Mouse (Mus musculus) limb, embryonic 13.5 days (tissue): Measurements from ENCODE around the gene Zbtb16. TPM values are rescaled to one million over a fixed set of nuclear protein-coding genes. Genes with fewer than 3 reads are reported as not detected.

Experiments
- ATAC-seq: fragments of 200-750 bp; cut with Nextera tagmentation; 2 replicates; pipeline ENCODE4 v1.8.0; 2017; ENCODE audit warnings: low read depth, moderate number of reproducible peaks, moderate TSS enrichment; ENCODE audit not compliant: low FRiP score
- H3K27ac ChIP-seq: fragments of 300-500 bp; sonication (generic); 2 replicates; pipeline ENCODE4 v1.5.1; 2015; ENCODE audit warnings: inconsistent platforms, mild to moderate bottlenecking, moderate library complexity
- H3K27me3 ChIP-seq: fragments of 300-500 bp; sonication (generic); 2 replicates; pipeline ENCODE4 v1.6.1; 2015; ENCODE audit warnings: mild to moderate bottlenecking, inconsistent platforms
- H3K36me3 ChIP-seq: fragments of 300-500 bp; sonication (generic); 2 replicates; pipeline ENCODE4 v1.6.1; 2015; ENCODE audit warnings: inconsistent platforms, mild to moderate bottlenecking, moderate library complexity
- H3K4me1 ChIP-seq: fragments of 300-500 bp; sonication (generic); 2 replicates; pipeline ENCODE4 v1.6.1; 2015; ENCODE audit warnings: inconsistent platforms
- H3K4me2 ChIP-seq: fragments of 300-500 bp; sonication (generic); replicated peaks from 2 replicates; pipeline ENCODE4 v1.6.1; 2015; ENCODE audit warnings: inconsistent platforms, mild to moderate bottlenecking, moderate library complexity
- H3K4me3 ChIP-seq: fragments of 300-500 bp; sonication (generic); 2 replicates; pipeline ENCODE4 v1.5.1; 2015; ENCODE audit warnings: moderate library complexity, mild to moderate bottlenecking, inconsistent platforms
- H3K9ac ChIP-seq: fragments of 300-500 bp; sonication (generic); 2 replicates; pipeline ENCODE4 v1.6.1; 2015; ENCODE audit warnings: mild to moderate bottlenecking, inconsistent platforms
- H3K9me3 ChIP-seq: fragments of 300-500 bp; sonication (generic); 2 replicates; pipeline ENCODE4 v1.6.1; 2016; ENCODE audit warnings: inconsistent platforms
- WGBS: fragments of 180-500 bp; shearing (Covaris S2); methylation state at CpG from one replicate; pipeline ENCODE4 v1.1.7; 2015; 5-methylcytosine and 5-hydroxymethylcytosine counted together
- polyA plus RNA-seq: library from polyadenylated mRNA; unstranded; fragments of >200 nt; fragmentation: Nextera tagmentation; extraction: Ambion mirVana; gene quantifications from 2 replicates; pipeline ENCODE4 v1.2.1, GENCODE M21; 2015

Zbtb16 gene
- polyA plus RNA-seq, 1 experiment from 2014 or later, result 1.1 TPM

DNA sequence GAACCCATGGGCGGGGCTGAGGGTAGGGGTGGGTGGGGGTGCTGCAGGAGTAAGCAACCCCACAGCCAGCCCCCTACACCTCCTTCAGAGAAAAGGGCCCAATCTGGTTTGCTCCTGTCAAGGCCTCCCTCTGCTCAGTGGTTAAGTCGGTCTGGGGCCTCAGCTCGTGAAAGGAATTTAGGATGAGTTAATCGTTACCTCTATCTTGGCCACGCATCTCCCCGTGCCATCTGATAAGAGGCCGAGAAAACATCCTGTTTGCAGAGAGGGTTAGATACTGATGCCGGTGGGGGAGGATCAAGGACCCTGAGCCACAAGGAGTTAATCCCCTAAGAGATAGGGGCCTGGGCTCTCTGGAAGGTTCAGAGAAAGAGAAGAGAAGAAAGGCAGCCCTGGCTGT lies 40.9 kb downstream of the Zbtb16 start:
- Histone ChIP-seq H3K27me3 (peaks cover 87% of the 10 kb centered on the region), H3K4me2 (no peak overlapping the region), H3K9ac (no peak overlapping the region), H3K9me3 (no peaks in the 10 kb centered on the region), H3K4me1 (peaks cover 21% of the 10 kb centered on the region), H3K36me3 (no peaks in the 10 kb centered on the region), H3K4me3 (no peak overlapping the region), H3K27ac (no peak overlapping the region)
- no peak for ATAC-seq
- WGBS, result 13% methylated on average over 8 of the region's 8 CpGs

DNA sequence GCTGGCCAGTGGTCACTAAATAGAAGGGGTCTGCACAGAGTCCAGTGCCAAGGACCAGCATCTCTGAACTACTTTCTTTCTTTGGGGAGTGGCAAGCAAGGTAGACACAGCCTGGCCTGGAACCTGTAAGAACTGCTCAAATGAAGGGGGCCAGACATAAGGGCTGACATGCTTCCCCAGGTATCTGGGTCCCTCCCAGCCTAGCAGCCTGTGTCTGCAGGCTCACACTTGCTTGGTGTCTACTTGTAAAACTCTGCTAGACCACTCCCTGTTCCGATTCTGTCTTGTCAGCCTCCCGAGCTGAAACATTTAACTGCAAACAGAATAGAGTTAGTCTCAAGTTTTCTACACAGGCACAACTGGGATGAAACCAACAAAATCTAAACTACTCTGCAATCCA lies 41.6 kb downstream of the Zbtb16 start:
- ATAC-seq, result no peak
- Histone ChIP-seq H3K4me2 (no peak overlapping the region), H3K9me3 (no peaks in the 10 kb centered on the region), H3K9ac (no peak overlapping the region), H3K27me3 (peaks cover 92% of the 10 kb centered on the region), H3K36me3 (no peaks in the 10 kb centered on the region), H3K4me3 (no peak overlapping the region), H3K4me1 (peaks cover 21% of the 10 kb centered on the region), H3K27ac (no peak overlapping the region)
- 50% methylated on average over 2 of the region's 2 CpGs for WGBS

DNA sequence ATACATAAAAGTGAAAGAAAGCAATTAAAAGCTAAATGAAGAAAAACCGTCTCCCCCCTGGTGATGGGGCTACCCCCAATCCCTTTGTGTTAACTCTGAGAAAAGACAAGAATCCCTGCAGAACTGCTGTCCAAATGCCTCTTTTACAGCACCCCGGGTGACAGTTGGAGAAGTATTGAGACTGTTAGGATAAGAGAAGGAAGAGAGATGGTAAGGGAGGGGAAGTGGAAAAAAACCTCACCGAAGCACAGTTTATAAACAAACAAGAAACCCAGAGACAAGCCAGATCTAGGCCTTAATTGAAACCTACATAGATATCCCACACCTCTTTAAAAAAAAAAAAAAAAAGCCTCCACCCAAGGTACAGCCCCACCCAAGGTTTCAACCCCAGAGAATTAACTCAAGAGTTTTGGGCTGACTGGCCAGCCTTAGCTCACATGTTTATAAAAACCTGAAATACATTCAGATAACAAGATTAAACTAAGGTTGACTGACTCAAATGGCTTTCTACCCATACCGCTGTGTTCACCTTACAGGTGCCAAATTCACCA lies 42.3 kb downstream of the Zbtb16 start:
- no peak for ATAC-seq
- WGBS, result 51% methylated on average over 4 of the region's 4 CpGs
- H3K4me3 ChIP-seq, result no peak overlapping the region

DNA sequence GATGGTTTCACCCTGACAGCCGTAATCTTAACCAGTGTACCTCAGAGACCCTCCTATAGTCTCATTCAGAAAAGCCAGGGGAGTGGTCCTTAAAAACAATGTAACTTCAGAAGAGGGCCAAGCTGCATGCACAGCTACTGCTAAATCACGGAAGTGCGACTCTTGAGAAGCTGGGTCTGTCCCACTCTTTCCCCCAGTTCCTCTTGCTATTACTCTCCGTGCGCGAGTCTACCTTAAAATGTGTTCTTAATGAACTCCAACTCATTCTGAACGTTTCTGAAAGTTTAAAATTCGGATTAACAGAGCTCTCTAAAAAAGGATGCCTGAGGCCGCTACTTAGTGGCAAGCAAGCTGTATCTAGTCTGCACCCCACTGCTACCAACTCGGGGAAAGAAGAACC lies 45.4 kb downstream of the Zbtb16 start:
- Histone ChIP-seq H3K9ac (no peak overlapping the region), H3K4me3 (no peak overlapping the region), H3K36me3 (no peaks in the 10 kb centered on the region), H3K4me1 (peaks cover 23% of the 10 kb centered on the region), H3K27me3 (peaks cover 78% of the 10 kb centered on the region), H3K9me3 (no peaks in the 10 kb centered on the region), H3K27ac (no peak overlapping the region), H3K4me2 (no peak overlapping the region)
- 59% methylated on average over 10 of the region's 10 CpGs for WGBS
- no peak for ATAC-seq

More for the DNA sequence above, 42.3 kb downstream of the Zbtb16 start:
- peaks cover 24% of the 10 kb centered on the region for H3K4me1 ChIP-seq
- no peak overlapping the region for H3K4me2 ChIP-seq
- H3K9ac ChIP-seq, result no peak overlapping the region
- no peak overlapping the region for H3K27ac ChIP-seq
- no peaks in the 10 kb centered on the region for H3K36me3 ChIP-seq
- no peaks in the 10 kb centered on the region for H3K9me3 ChIP-seq
- peaks cover 92% of the 10 kb centered on the region for H3K27me3 ChIP-seq

DNA sequence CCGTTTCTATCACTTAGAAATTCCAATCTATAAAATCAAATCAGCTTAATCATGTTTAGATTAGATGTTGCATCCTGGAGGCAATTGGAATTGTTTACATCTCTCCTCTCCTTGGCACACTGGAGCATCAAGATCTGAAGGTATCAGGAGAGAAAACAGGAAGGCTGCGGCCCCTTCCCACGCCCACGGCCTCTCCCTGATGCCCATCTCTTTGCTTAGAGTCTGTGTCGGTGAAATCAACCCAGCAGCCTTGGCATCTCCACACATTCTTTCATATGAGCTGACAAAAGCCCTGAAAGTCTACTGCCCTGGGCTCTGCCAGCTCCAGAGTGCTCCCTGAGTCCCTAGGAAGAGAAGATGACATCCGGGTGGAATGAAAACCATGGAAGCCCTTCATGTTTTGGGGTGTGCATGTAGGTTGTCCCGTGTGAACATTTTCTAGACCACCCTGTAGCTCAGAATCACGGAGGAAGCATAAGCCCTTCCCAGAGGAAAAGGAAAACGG lies 48.1 kb downstream of the Zbtb16 start:
- WGBS, result 66% methylated on average over 9 of the region's 9 CpGs
- ATAC-seq, result no peak
- Histone ChIP-seq H3K27ac (no peak overlapping the region), H3K36me3 (no peaks in the 10 kb centered on the region), H3K27me3 (peaks cover 72% of the 10 kb centered on the region), H3K9me3 (no peaks in the 10 kb centered on the region), H3K4me1 (peaks cover 15% of the 10 kb centered on the region), H3K4me2 (no peak overlapping the region), H3K9ac (no peak overlapping the region), H3K4me3 (no peak overlapping the region)

DNA sequence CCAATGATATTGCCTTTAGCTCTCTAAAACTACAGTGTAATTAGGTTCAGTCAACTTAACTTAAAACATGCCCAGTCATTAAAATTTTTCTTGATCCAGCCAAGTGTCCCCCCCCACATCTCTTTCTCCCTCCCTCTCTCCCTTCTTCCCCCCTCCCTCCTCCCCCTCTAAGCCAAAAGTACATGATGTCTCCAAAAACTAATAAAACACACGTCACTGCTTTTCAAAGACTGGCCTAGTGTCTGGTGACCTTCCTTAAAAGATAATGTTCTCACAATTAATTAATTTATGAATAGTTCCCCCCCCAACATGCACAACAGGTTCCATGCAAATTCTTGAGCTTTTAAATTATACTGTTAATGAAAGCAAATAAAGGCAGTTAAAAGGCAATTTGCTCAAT lies 48.7 kb downstream of the Zbtb16 start:
- 14% methylated on average over 1 of the region's 1 CpGs for WGBS
- no peak overlapping the region for H3K4me2 ChIP-seq
- no peak overlapping the region for H3K27ac ChIP-seq
- no peaks in the 10 kb centered on the region for H3K9me3 ChIP-seq
- H3K36me3 ChIP-seq, result no peaks in the 10 kb centered on the region
- H3K4me1 ChIP-seq, result peaks cover 15% of the 10 kb centered on the region
- no peak for ATAC-seq
- no peak overlapping the region for H3K4me3 ChIP-seq
- H3K9ac ChIP-seq, result no peak overlapping the region
- peaks cover 72% of the 10 kb centered on the region for H3K27me3 ChIP-seq

DNA sequence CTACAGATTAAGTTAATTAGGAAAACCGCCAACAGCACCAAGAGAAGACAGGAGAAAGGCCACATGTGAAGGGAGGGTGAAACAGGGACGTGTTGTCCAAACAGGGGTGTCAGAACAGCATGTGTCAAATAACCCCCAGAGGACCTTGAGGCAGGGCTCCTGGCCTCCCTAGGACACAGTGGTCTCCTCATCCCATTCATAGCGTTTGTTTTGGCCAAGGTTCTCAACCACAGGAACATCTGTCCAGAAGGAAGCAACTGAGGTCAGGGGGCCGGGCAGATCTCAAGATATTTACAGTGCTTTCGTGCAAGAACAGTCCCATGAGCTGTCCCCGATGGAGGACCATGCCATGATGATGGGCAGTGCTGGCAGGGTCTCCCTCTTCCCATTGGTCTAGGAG lies 49.2 kb downstream of the Zbtb16 start:
- Histone ChIP-seq H3K4me3 (no peak overlapping the region), H3K4me2 (no peak overlapping the region), H3K27ac (no peak overlapping the region), H3K9ac (no peak overlapping the region), H3K36me3 (no peaks in the 10 kb centered on the region), H3K27me3 (peaks cover 72% of the 10 kb centered on the region), H3K4me1 (peaks cover 15% of the 10 kb centered on the region), H3K9me3 (no peaks in the 10 kb centered on the region)
- 36% methylated on average over 6 of the region's 6 CpGs for WGBS
- ATAC-seq, result no peak

DNA sequence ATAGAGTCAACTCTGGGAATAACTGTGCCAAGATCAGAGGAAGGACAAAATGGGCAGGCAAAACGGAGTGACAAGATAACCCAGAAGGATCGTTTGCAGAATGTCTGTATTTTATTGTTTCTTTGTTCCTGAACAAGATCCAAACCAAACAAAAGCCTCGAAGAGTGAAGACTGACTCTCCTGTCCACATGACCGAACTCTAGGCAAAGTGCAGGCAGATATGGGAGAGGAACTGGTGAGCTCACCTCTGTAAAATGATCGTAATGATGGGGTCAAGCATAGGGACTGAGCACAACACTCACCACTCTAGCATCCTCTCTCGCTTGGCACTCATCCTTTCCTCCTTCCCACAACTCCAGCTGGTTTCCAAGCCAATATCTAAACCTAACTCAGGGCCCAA lies 51.1 kb downstream of the Zbtb16 start:
- Histone ChIP-seq H3K4me2 (no peak overlapping the region), H3K9ac (no peak overlapping the region), H3K4me3 (no peak overlapping the region), H3K36me3 (no peaks in the 10 kb centered on the region), H3K27ac (no peak overlapping the region), H3K27me3 (peaks cover 65% of the 10 kb centered on the region), H3K9me3 (no peaks in the 10 kb centered on the region), H3K4me1 (peaks cover 15% of the 10 kb centered on the region)
- WGBS, result 81% methylated on average over 6 of the region's 6 CpGs
- no peak for ATAC-seq

DNA sequence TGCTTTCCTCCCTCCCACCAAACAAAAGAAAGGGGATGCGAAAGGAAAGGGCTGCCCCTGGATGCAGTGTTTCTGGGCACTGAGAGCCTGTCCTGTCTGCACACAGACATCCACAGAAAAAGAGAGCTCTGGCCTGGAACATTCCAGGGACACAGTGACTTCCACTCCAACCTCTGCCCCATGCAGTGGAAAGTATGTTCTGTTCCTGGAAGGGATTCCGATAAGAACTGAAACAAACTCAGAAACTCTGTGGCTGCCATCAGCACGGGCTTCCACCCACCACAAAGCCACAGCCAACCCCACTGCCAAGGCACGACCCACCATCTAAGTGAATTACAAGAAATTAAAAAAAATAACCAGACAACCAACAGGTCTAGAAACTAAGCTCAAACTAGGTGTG lies 52.7 kb downstream of the Zbtb16 start:
- 67% methylated on average over 4 of the region's 4 CpGs for WGBS
- ATAC-seq, result no peak
- no peak overlapping the region for H3K27ac ChIP-seq
- no peaks in the 10 kb centered on the region for H3K36me3 ChIP-seq
- peaks cover 62% of the 10 kb centered on the region for H3K27me3 ChIP-seq
- no peak overlapping the region for H3K4me3 ChIP-seq
- H3K9me3 ChIP-seq, result no peaks in the 10 kb centered on the region
- H3K4me1 ChIP-seq, result peaks cover 11% of the 10 kb centered on the region
- H3K4me2 ChIP-seq, result no peak overlapping the region
- no peak overlapping the region for H3K9ac ChIP-seq

DNA sequence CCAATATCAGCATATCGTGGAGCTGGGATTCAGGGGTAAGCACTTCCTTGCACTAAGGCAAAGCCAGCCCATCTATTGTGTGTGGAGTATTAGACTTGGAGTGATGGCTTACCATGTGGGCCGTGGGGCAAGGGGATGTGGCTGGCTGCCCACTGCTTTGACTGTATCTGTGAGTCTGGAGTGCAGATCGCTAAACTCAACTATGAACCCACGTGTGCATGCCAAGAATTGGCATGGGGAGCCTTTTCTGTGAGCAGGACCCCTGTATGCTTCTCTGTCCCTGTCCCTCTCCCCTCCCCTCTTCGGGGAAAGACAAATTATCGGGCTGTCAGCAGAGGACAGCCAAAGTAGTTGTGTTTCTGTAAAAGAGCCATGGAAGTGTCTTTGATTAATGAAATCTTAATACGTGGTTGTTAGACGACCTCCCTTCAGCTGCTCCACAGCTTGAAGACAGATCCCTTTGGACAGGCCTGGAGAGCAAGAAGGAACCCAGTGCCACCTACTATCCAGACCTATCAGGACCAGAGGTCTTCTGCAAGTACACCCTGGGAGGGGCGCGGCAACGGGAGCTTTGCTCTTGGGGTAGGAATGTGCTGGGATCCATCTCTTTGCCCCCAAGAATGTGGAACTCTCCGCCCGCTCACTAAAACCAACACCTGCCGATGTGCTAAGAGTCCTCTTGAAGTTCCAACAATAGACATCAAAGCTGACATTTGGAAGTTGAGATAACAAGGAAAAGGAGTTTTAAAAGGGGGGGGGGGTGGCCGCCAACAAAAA lies 53.5 kb downstream of the Zbtb16 start:
- ATAC-seq, result no peak
- H3K36me3 ChIP-seq, result no peaks in the 10 kb centered on the region
- WGBS, result 46% methylated on average over 15 of the region's 15 CpGs
- H3K27ac ChIP-seq, result no peak overlapping the region
- no peak overlapping the region for H3K9ac ChIP-seq
- peaks cover 9% of the 10 kb centered on the region for H3K4me1 ChIP-seq
- no peak overlapping the region for H3K4me2 ChIP-seq
- H3K9me3 ChIP-seq, result no peaks in the 10 kb centered on the region
- peaks cover 66% of the 10 kb centered on the region for H3K27me3 ChIP-seq
- no peak overlapping the region for H3K4me3 ChIP-seq

DNA sequence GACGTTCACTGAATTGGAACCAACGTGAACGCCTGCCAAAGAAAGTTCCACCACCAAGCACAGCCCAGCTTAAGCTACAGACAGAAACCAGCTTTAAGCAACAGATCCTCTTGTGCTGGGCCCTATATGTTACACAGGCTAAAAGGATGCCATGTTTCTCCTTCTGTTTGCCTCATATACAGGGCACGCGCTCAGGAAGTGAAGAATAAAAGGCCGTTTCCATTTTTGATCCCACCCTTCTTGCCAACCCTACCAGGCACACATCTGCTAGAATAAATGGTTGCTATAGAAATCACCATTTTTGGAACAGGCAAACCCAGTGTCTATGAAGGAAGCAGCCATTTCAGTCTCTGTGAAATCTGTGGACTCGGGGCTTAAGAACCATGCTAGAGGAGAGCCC lies 59.8 kb downstream of the Zbtb16 start:
- no peak overlapping the region for H3K9ac ChIP-seq
- H3K4me3 ChIP-seq, result no peak overlapping the region
- H3K36me3 ChIP-seq, result no peaks in the 10 kb centered on the region
- 90% methylated on average over 7 of the region's 7 CpGs for WGBS
- H3K27ac ChIP-seq, result no peak overlapping the region
- no peak overlapping the region for H3K4me2 ChIP-seq
- H3K4me1 ChIP-seq, result no peaks in the 10 kb centered on the region
- H3K27me3 ChIP-seq, result peaks cover 53% of the 10 kb centered on the region
- ATAC-seq, result no peak
- H3K9me3 ChIP-seq, result no peaks in the 10 kb centered on the region

DNA sequence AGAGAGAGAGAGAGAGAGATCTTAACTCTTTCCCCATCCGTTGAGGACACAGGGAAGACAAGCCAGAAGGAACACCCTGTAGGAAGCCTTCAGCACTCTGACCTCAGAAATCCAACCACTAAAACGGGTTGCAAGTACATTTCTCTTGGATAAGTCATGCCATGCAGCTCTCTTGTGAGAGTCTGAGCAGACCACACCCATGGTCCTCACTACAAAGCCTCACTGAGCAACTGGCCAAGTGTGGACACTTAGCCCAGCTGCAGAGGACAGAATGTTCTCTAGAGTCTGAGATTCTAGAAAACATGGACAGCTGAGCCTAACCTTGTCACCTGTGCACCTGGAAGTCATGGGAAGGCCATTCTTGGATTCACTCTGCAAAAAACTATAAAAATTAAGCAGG lies 60.5 kb downstream of the Zbtb16 start:
- no peak overlapping the region for H3K27ac ChIP-seq
- no peak overlapping the region for H3K4me3 ChIP-seq
- no peaks in the 10 kb centered on the region for H3K4me1 ChIP-seq
- no peaks in the 10 kb centered on the region for H3K36me3 ChIP-seq
- peaks cover 51% of the 10 kb centered on the region for H3K27me3 ChIP-seq
- H3K9ac ChIP-seq, result no peak overlapping the region
- H3K4me2 ChIP-seq, result no peak overlapping the region
- WGBS, result 65% methylated on average over 2 of the region's 2 CpGs
- no peak for ATAC-seq
- no peaks in the 10 kb centered on the region for H3K9me3 ChIP-seq

DNA sequence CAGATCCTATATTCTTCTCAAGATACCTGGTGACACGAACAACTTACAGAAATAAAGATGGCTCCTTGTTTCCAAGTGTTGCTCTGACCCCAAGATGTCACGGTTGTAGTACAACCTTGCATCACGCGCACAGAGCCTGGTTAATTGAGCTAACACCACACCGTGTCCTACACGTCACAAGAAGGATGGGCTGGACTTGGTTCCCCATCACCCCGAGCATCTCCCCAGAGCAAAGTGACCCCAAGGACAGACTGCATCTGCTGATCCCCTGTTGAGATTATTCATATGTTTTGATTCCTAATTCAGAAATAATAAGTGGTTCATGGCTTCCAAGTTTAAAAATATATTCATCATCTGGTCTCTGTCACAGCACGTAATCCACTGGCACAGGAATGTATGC lies 62.3 kb downstream of the Zbtb16 start:
- H3K4me2 ChIP-seq, result no peak overlapping the region
- no peaks in the 10 kb centered on the region for H3K9me3 ChIP-seq
- no peak for ATAC-seq
- H3K36me3 ChIP-seq, result no peaks in the 10 kb centered on the region
- H3K9ac ChIP-seq, result no peak overlapping the region
- H3K27me3 ChIP-seq, result peaks cover 54% of the 10 kb centered on the region
- H3K4me1 ChIP-seq, result no peaks in the 10 kb centered on the region
- H3K27ac ChIP-seq, result no peak overlapping the region
- no peak overlapping the region for H3K4me3 ChIP-seq
- 87% methylated on average over 8 of the region's 8 CpGs for WGBS
